Mouse (Mus musculus): Measurements from ENCODE around the gene Sprr2f. TPM values are rescaled to one million over a fixed set of nuclear protein-coding genes. Genes with fewer than 3 reads are reported as not detected.

Gene Sprr2f
- polyA plus RNA-seq (2015; fragmentation: Nextera tagmentation; extraction: Ambion mirVana): 7.4 and 9.2 TPM in 2 replicates

GRCm38 (mm10) chr3:92364887-92365286, at the start of gene Sprr2f:
Gene Sprr2f (plus strand): TSS chr3:92365187.
- Histone ChIP-seq H3K4me1 (replicated peaks; ENCODE audit: control insufficient read depth, insufficient read depth) (no peaks in the 10 kb centered on the region), H3K4me2 (replicated peaks; ENCODE audit: low read depth) (no peak within 1 kb of the TSS), H3K36me3 (ENCODE audit: control insufficient read depth, insufficient read depth, low read length) (no peaks in the 10 kb centered on the region), H3K27me3 (ENCODE audit: control insufficient read depth, insufficient read depth, low read length) (no peaks in the 10 kb centered on the region), H3K27ac (replicated peaks) (no peak within 1 kb of the TSS), H3K9ac (ENCODE audit: low read length) (no peak within 1 kb of the TSS), H3K4me3 (ENCODE audit: low read depth, low read length) (no peak within 1 kb of the TSS), H3K9me3 (ENCODE audit: control insufficient read depth, low read length) (no peaks in the 10 kb centered on the region)
- no peak for ATAC-seq (ENCODE audit: low FRiP score, low TSS enrichment)
- no peak for DNase-seq (ENCODE audit: low spot score)
- WGBS: 68% methylated on average over 3 of the region's 3 CpGs
- TF ChIP-seq EP300 (optimal IDR thresholded peaks at IDR 0.05) (no peak), CTCF (IDR thresholded peaks at IDR 0.05; ENCODE audit: low read depth) (no peak)

- Histone ChIP-seq H3K27me3 (ENCODE audit: control insufficient read depth, insufficient read depth, low read length) (no peaks in the 10 kb centered on the region), H3K27ac (replicated peaks) (no peak within 1 kb of the TSS), H3K4me2 (replicated peaks; ENCODE audit: low read depth) (no peak within 1 kb of the TSS), H3K4me1 (replicated peaks; ENCODE audit: control insufficient read depth, insufficient read depth) (no peaks in the 10 kb centered on the region), H3K4me3 (ENCODE audit: low read depth, low read length) (no peak within 1 kb of the TSS), H3K9me3 (ENCODE audit: control insufficient read depth, low read length) (no peaks in the 10 kb centered on the region), H3K36me3 (ENCODE audit: control insufficient read depth, insufficient read depth, low read length) (no peaks in the 10 kb centered on the region), H3K9ac (ENCODE audit: low read length) (no peak within 1 kb of the TSS)
- ATAC-seq (ENCODE audit: low FRiP score, low TSS enrichment): no peak
- DNase-seq (ENCODE audit: low spot score): no peak
- TF ChIP-seq CTCF (IDR thresholded peaks at IDR 0.05; ENCODE audit: low read depth) (no peak), EP300 (optimal IDR thresholded peaks at IDR 0.05) (no peak)
- WGBS: 71% methylated on average over 2 of the region's 2 CpGs
Measured at GRCm38 (mm10) chr3:92316320-92316719, 48.7 kb upstream of the Sprr2f start, which contains the start of gene Sprr2b. Gene Sprr2b (plus strand): TSS chr3:92316620.

GRCm38 (mm10) chr3:92317384-92317783, 47.6 kb upstream of the Sprr2f start:
- WGBS: 86% methylated on average over 2 of the region's 2 CpGs
- Histone ChIP-seq H3K9ac (ENCODE audit: low read length) (no peak overlapping the region), H3K36me3 (ENCODE audit: control insufficient read depth, insufficient read depth, low read length) (no peaks in the 10 kb centered on the region), H3K27ac (replicated peaks) (no peak overlapping the region), H3K4me3 (ENCODE audit: low read depth, low read length) (no peak overlapping the region), H3K4me2 (replicated peaks; ENCODE audit: low read depth) (no peak overlapping the region), H3K27me3 (ENCODE audit: control insufficient read depth, insufficient read depth, low read length) (no peaks in the 10 kb centered on the region), H3K9me3 (ENCODE audit: control insufficient read depth, low read length) (no peaks in the 10 kb centered on the region), H3K4me1 (replicated peaks; ENCODE audit: control insufficient read depth, insufficient read depth) (no peaks in the 10 kb centered on the region)
- DNase-seq (ENCODE audit: low spot score) (no peak), ATAC-seq (ENCODE audit: low FRiP score, low TSS enrichment) (no peak)
- TF ChIP-seq EP300 (optimal IDR thresholded peaks at IDR 0.05) (no peak), CTCF (IDR thresholded peaks at IDR 0.05; ENCODE audit: low read depth) (no peak)

GRCm38 (mm10) chr3:92336278-92336677, 28.7 kb upstream of the Sprr2f start:
- H3K9ac ChIP-seq (ENCODE audit: low read length): no peak overlapping the region
- no peak overlapping the region for H3K4me2 ChIP-seq (replicated peaks; ENCODE audit: low read depth)
- no peaks in the 10 kb centered on the region for H3K9me3 ChIP-seq (ENCODE audit: control insufficient read depth, low read length)
- no peak for TF ChIP-seq EP300 (optimal IDR thresholded peaks at IDR 0.05)
- TF ChIP-seq CTCF (IDR thresholded peaks at IDR 0.05; ENCODE audit: low read depth): no peak
- 44% methylated on average over 1 of the region's 1 CpGs for WGBS
- H3K4me1 ChIP-seq (replicated peaks; ENCODE audit: control insufficient read depth, insufficient read depth): no peaks in the 10 kb centered on the region
- no peaks in the 10 kb centered on the region for H3K36me3 ChIP-seq (ENCODE audit: control insufficient read depth, insufficient read depth, low read length)
- H3K27ac ChIP-seq (replicated peaks): no peak overlapping the region
- ATAC-seq (ENCODE audit: low FRiP score, low TSS enrichment) (peak; percentile 72; the same call in 1 of the 2 replicates), DNase-seq (ENCODE audit: low spot score) (no peak)
- no peaks in the 10 kb centered on the region for H3K27me3 ChIP-seq (ENCODE audit: control insufficient read depth, insufficient read depth, low read length)
- no peak overlapping the region for H3K4me3 ChIP-seq (ENCODE audit: low read depth, low read length)

GRCm38 (mm10) chr3:92338840-92339239, 26.1 kb upstream of the Sprr2f start, which contains the start of gene Sprr2d:
Gene Sprr2d (plus strand): TSS chr3:92339140.
- H3K27me3 ChIP-seq (ENCODE audit: control insufficient read depth, insufficient read depth, low read length): no peaks in the 10 kb centered on the region
- no peak within 1 kb of the TSS for H3K4me3 ChIP-seq (ENCODE audit: low read depth, low read length)
- no peak for TF ChIP-seq EP300 (optimal IDR thresholded peaks at IDR 0.05)
- no peak within 1 kb of the TSS for H3K9ac ChIP-seq (ENCODE audit: low read length)
- DNase-seq (ENCODE audit: low spot score) (no peak), ATAC-seq (ENCODE audit: low FRiP score, low TSS enrichment) (no peak)
- H3K27ac ChIP-seq (replicated peaks): no peak within 1 kb of the TSS
- H3K36me3 ChIP-seq (ENCODE audit: control insufficient read depth, insufficient read depth, low read length): no peaks in the 10 kb centered on the region
- H3K4me2 ChIP-seq (replicated peaks; ENCODE audit: low read depth): no peak within 1 kb of the TSS
- 88% methylated on average over 5 of the region's 5 CpGs for WGBS
- H3K4me1 ChIP-seq (replicated peaks; ENCODE audit: control insufficient read depth, insufficient read depth): no peaks in the 10 kb centered on the region
- no peaks in the 10 kb centered on the region for H3K9me3 ChIP-seq (ENCODE audit: control insufficient read depth, low read length)

- H3K27me3 ChIP-seq (ENCODE audit: control insufficient read depth, insufficient read depth, low read length): no peaks in the 10 kb centered on the region
- no peak within 1 kb of the TSS for H3K4me3 ChIP-seq (ENCODE audit: low read depth, low read length)
- WGBS: 84% methylated on average over 2 of the region's 2 CpGs
- H3K27ac ChIP-seq (replicated peaks): no peak within 1 kb of the TSS
- H3K9me3 ChIP-seq (ENCODE audit: control insufficient read depth, low read length): no peaks in the 10 kb centered on the region
- H3K36me3 ChIP-seq (ENCODE audit: control insufficient read depth, insufficient read depth, low read length): no peaks in the 10 kb centered on the region
- no peak within 1 kb of the TSS for H3K4me2 ChIP-seq (replicated peaks; ENCODE audit: low read depth)
- ATAC-seq (ENCODE audit: low FRiP score, low TSS enrichment) (no peak), DNase-seq (ENCODE audit: low spot score) (no peak)
- TF ChIP-seq CTCF (IDR thresholded peaks at IDR 0.05; ENCODE audit: low read depth) (no peak), EP300 (optimal IDR thresholded peaks at IDR 0.05) (no peak)
- no peak within 1 kb of the TSS for H3K9ac ChIP-seq (ENCODE audit: low read length)
- no peaks in the 10 kb centered on the region for H3K4me1 ChIP-seq (replicated peaks; ENCODE audit: control insufficient read depth, insufficient read depth)
Measured at GRCm38 (mm10) chr3:92351843-92352242, 13.1 kb upstream of the Sprr2f start, which contains the start of gene Sprr2e. Gene Sprr2e (plus strand): TSS chr3:92352143.
